Mouse (Mus musculus) ovary, adult 18-20 months (tissue): ENCODE data around the gene Gm42688.

ENCODE experiments used
- DNase-seq: peaks from one replicate; pipeline ENCODE4 v3.0.0; 2022; ENCODE audit warnings: low spot score, mixed read lengths

The Gm42688 gene

DNA sequence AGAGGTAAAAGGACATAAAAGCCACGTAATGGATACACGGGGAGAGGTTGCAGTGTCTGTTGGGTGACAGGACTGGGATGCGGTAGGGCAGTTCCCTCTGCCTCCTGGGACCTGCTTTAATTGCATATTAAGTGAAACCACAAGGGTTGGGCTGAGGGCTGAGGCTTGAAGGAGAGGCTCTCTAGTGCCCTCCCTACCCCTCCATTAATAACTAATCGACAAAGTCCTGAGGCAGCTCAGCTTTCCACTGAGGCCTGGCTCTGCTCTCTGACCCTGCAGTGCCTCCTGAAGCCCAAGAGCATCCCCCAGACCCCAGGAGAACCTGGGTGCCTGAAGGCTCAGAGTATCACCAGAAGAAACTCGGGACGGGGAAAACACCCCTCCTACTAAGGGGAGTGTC is 16.9 kb upstream of the Gm42688 start:
- DNase-seq = no peak

DNA sequence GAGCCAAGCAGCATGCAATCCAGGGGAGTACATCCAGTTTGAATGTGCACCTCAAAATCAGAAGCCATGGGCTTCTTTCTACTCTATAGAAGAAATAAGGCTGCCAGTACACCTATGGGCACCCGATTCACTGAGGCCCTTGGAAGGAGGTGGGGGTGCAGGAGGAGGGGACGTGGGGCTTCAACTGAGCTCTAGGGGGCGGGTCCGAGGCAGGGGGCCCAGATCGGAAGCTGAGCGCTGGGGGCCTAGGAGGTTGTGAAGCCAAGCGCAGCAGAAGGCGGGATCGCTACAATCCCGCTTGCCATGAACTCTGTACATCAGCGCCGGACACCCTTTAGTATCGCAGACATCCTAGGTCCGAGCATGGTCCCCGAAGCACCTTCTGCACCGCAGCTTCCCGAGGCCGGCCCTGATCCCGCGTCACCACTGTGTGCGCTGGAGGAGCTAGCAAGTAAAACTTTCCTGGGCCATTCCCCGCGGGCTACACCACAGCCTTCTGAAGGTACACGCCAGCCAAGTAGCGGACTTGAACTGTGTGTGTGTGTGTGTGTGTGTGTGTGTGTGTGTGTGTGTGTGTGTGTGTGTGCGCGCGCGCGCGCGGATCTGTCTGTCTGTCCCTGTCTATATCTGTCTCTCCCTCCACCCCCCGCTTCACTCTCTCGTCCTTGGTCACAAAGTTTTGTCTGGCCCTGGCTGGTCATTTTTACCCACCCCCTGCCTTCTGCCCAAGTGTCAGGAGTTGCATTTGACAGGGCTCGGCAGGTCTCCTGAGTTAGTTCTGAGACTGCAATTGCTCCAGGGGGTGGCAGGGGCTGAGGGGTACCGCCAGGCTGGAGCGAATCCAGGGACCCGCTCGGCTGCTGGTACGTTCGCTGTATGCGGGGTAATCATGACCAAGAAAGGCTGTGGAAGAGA is 15.0 kb upstream of the Gm42688 start, which contains the start of gene Lbx2:
Gene Lbx2, plus strand, starts transcription at position 247 of the 915 bp plus-strand sequence.
- DNase-seq = no peak

DNA sequence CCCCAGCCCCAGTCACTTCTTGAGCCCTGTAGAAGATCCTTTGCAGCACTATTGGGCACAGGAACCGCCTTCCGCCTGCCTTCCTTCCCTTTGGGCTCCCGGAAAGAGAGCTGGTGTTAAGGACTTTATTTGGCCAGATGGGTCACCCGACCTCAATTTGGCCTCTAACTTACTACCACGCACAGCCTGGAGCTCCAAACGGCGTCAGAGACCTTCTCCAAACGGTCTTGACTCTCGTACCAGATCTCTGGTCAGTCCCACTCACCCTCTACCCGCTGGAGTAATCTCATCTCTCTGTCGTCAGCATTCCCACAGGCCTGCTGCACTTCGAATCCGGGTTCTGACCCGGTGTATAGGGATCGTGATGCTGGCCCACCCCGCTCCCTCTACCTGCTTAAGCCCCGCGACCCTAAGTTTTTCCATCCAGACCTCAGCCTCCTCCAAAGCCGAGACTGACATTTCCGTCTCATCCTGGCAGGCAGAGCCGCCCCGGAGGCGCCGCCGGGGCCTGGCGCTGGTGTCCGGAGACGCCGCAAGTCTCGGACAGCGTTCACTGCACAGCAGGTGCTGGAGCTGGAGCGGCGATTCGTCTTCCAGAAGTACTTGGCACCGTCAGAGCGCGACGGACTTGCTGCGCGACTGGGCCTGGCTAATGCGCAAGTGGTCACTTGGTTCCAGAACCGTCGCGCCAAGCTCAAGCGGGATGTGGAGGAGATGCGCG is 14.1 kb upstream of the Gm42688 start:
- DNase-seq = no peak

DNA sequence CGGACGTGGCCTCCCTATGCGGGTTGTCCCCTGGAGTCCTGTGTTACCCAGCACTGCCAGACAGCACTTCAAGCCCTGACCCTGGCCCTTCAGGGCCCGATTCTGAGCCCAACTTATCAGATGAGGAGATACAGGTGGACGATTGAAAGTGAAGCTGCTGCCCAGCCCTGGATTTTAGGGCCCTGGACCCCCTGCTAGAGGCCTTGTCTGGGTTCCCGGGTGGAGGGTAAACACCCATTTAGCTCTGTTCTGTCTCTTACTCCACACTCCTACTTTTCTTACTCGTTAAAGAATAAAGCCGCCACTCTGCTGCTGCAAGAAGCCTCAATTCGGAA is 13.5 kb upstream of the Gm42688 start:
- DNase-seq = no peak

DNA sequence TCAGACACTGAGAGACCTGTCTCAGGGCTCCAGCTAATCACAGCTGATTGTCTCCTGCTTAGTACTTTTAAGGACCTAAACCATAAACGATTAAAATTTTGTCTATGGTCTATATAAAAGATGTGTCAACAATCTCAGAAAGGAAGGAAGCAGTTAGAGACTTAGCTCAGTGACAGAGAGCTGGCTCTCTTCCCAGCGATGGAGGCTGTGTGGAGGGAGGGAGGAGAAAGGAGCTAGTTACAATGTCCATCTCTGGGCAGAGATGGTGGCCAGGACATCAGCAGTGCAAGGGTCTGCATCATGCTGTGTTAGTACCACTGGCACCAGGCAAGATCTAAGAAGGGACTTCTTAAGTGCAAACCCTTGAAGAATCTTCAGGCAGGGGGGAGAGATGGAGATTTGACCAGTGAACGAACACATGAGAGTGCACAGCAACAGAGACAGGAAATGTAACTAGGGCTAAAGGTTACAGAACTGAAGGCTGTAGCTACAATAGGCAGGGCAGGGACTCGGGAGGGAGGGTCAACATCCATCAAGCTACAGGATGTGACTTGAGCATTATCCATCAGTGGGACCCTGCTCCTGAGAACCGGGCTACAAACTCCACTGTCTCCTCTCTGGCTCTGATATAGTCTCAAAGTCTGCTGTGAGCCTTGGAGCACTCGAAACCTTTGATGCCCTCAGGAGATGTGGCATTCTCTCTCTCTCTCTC is 8.8 kb upstream of the Gm42688 start:
- no peak for DNase-seq

DNA sequence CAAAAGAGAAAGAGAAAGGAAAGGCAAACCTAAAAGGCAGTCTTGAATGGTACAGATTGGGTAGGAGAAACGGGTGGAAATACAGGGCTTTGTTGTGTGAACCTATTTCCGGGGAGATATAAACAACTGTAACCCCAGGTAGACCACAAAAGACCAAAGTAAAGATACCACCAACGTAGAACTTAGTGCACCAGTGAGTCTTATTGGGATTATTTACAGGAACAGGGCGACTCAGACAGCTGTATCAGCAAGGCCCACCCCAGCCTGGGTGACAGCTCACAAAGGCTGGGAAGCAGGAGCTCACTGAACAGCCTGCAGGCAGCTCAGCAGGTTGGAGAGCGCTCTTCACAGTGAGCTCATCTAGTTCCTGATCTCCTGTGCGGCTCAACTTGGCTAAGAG is 5.4 kb upstream of the Gm42688 start:
- no peak for DNase-seq

DNA sequence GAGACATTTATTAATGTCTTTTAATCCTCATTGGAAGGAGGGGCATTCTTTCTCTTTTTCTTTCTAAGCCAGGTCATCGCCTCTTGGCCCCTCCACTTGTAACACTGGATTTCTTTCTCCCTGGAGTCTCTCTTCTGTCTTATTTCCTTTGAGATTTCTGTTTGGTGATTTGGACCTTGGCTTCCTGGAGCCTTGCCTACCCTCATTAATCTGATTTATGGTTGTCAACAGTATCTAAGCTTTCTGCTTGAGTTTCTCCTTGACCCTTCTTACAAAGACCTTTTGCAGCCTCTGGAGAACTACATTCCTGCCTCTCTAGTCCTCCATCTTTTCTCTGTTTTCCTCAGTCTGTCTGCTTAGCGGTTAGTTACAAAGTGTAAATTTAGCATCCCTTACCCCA is 3.0 kb upstream of the Gm42688 start:
- DNase-seq = peak; percentile 68

DNA sequence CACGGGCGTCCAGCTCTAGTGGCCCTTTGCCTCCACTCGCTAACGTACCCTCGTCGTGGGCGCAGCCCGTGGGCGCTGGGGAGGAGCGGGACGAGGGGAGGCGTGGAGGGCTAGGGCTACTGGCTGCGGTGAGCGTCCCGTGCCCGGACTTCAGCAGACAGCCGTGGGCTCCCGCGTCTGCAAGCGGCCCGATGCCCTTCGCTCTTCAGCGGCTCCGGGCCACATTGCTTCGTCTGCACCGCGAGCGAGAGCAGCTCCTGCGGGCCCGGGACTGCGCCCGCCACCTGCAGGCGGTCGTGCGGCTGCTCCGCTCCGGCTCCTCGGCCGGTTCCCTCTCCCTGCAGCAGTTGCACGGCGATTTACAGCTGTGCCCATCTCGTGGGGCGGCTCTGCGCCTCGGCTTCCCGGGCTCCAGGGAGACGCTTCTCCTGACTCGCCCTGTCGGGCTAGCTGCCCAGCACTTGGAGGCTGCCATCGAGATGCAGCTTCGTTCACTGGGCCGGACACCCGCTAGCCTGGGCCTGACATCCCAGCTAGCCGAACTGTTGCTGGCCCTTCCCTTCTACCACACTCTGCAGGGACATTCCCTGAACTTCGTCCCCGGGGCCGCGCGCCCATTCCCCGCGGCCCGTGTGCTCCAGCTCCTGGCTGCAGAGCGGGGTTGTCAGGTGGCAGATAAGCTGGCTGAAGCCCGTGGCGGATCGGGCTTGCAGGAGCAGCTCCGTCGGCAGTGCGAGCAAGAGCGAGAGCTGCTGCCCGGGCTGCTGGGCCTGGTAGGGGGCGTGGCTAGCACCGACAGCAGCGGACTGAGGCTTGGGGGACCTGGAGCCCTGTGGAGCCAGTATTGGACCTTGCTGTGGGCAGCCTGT is 505 bp downstream of the Gm42688 start:
- no peak for DNase-seq

DNA sequence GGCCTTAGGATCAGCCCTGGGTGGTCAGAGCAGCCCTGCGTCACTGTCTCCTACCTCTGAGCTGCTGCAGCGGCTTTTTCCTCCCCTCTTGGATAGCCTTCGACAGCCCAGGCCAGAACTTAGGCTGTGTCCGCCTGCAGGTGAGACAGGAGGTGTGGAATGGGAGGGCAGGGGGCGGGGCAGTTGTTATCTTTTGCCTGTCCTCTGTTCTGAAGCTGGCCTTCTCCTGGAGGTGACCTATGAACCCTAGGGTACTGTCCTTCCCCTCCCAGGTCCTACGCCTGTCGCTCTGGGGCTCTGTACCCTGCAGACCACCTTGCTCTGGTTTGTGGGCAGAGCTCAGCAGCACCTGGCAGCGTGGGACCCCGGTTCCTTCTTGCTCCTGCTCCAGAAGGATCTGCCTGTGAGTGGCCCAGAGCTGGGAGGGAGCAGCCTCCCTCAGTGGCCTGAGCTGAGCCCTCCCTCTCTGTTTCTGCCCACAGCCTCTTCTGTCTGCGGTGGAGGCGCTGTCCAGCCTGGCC is 1.8 kb downstream of the Gm42688 start:
- DNase-seq = no peak

DNA sequence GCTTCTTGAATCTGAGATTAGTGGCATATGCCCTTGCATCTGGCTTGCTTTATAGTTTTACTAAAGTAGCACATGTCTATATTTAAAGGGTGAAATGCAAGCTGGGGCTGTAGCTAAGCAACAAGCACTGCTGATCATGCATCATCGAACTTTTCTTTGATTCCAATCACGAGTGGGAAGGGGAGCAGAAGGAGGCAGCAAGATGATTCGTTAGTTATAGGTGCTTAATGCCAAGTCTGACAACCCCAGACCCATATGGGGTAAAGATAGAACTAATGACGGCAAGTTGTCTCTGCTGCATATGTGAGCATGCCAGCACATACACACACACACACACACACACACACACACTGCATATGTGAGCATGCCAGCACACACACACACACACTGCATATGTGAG is 2.7 kb downstream of the Gm42688 start:
- DNase-seq = no peak

DNA sequence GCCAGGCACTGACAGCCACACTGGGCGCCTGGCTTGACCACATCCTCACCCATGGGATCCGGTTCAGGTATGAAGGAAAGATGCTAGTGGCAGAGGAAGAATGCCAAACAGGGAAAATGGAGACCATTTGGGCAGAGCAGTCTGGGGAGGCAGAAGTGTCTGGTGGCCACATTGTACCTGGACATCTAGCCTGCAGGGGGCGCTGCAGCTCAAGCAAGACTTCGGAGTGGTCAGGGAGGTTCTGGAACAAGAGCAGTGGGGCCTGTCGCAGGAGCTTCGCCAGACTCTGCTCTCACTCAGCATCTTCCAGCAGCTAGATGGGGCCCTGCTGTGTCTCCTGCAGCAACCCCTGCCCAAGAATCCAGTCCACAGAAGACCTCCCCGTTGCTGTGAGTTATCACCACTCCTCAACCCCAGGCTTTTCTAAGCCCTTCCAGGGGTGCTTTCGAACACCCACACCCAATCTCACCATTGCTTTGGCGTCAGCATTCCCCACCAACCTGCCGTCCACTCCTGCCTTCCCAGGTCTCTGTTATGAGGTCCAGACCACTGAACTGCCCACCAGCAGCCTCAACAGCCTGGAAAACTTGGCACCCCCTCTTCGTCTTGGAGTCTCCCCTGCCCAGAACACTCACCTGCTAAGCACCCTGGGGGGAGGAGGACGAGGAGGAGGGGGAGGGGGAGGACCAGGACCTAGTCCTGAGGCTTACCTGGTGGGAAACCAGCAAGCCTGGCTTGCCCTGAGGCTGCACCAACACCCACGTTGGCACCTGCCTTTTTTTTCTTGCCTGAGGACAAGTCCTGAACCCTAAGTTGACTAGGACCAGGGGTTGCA is 6.4 kb downstream of the Gm42688 start:
- no peak for DNase-seq

DNA sequence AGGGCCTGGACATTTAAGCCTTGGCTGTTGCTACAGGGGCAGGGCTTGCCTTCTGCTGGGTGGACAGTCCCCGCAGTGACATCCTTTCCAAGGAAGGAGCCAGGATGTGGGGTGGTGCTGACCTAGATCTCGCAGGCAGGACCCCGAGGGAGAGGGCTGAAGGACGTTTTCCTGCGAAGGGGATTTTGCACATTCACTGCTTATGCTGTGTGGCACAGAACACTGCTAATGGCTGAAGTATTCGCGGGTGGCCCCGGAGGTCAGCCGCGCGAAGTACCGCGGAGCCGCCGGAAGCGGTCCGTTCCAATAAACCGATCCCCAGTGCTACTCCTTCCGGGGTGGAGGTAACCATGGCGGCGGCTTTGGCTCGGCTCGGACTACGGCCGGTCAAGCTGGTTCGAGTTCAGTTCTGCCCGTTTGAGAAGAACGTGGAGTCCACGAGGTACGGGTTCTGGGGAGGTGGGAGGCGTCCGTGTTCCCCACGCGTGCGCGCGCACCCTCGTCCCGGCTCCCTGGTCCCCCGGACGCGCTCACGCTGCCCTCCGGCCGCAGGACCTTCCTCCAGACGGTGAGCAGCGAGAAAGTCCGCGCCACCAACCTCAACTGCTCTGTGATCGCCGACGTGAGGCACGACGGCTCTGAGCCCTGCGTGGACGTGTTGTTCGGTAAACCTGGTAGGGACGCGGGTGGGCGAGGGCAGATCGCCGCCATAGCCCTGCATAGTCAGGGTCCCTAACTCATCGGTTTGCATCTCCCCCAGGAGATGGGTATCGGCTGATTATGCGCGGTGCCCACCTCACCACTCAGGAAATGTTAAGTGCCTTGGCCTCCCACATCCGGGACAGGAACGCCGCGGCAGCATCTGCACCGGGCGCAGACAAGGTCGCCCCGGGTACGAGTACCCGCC is 7.6 kb downstream of the Gm42688 start, which contains the start of gene Mrpl53:
Gene Mrpl53, plus strand, starts transcription at position 279 of the 907 bp plus-strand sequence.
- peak; percentile 65 for DNase-seq

DNA sequence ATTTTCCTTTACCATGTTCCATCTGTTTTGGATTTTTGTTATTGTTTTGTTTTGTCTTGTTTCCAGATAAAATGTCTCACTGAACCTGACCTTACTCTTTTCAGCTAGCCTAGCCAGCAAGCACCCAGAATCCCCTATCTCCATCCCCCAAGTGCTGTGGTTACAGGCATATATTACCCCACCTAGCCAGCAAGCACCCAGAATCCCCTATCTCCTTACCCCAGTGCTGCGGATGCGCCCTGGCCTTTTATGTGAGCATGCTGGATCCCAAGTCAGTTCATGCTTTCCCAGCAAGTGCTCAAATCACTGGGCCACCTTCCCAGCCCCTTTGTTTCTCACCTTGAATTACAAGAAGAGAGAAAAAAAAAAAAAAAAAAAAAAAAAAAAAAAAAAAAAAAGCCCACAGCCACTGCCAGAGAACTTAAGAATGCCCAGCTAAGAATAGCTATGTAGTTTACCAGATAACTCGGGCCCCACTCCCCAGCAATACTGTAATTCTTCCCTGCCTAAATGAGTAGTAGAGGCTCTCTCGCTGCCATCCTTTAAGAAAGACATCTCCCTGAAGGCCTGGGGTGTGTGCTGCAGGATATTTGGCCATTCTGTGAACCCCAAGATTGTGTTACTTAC is 10.2 kb downstream of the Gm42688 start:
- DNase-seq = no peak

DNA sequence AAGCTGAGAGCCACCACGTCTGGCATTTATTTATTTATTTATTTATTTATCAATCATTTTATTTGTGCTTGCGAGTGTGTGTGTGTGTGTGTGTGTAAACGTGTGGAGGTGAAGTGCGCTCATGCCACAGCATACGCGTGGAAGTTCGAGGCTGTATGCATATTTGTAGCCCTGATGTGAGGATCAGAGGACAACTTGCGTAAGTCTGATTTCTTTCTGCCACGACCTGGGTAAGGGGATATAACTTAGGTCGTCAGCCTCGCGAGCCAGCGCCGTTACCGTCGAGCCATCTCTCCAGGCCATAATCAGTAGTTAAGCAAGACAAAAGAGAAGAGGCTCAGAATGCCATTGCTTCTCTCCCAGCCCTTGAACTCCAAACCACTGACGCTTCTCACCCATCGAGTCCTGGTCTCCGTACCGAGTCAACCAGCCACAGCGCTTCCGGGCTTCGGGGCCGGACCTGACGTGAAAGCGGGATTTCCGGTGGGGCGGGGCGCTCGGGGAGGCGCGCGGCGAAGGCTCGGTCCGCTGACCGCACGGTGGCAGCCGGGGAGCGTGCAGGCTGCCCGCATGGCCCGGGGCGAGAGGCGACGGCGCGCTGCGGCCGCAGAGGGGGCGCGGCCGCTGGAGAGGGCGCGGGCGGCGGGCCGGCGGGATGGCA is 13.7 kb downstream of the Gm42688 start, which contains the start of gene Mogs:
Gene Mogs, plus strand, starts transcription at position 486 of the 661 bp plus-strand sequence.
- DNase-seq = peak; percentile 88

DNA sequence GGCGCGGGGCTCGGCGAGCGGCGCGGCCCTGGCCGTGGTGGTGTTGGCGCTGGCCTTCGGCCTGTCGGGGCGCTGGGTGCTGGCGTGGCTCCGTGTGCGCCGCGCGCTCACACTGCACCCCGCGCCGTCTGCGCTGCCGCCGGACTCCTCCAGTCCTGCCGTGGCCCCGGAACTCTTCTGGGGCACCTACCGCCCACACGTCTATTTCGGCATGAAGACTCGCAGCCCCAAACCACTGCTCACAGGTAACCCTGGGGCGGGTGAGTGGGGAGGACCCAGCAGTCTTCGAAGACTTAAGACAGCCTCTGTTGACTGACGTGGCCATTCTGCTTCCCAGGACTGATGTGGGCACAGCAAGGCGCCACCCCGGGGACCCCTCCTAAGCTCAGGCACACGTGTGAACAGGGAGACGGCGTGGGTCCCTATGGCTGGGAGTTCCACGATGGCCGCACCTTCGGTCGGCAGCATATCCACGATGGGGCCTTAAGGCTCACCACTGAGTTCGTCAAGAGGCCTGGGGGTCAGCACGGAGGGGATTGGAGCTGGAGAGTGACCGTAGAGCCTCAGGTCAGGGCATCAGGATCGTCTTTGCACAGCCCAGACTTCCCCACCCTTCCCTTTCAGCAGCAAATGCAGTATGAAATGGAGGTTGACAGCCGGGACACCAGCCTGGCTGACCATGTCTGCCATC is 14.4 kb downstream of the Gm42688 start:
- DNase-seq = no peak

DNA sequence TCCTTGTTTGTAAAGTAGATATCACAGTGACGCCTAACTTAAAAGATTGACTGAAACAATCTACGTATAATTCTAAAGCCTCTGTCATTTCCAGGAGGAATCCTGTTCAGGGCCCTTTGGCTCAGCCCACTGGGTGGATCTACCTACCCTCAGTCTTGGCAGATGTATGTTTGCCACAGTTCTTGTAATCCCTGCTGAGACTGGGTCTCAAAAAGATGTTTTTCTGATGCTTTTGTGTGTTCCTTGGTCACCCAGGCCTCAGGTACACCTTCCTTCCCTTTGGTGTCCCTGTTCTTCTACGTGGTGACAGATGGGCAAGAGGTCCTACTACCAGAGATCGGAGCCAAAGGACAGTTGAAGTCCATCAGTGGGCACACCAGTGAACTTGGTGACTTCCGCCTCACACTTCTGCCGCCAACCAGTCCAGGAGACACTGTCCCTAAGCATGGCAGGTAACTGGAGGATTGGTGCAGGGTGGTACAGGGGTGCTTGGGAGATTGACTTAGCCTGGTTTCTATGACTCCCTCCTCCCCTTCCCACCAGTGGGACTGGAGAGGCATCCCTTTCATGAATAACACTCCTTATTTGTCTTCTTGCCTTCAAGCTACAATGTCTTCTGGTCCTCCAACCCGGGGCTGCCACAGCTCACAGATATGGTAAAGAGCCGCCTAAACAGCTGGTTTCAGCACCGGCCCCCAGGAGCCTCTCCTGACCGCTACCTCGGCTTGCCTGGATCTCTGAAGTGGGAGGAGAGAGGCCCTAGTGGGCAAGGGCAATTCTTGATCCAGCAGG is 15.2 kb downstream of the Gm42688 start:
- DNase-seq = no peak

DNA sequence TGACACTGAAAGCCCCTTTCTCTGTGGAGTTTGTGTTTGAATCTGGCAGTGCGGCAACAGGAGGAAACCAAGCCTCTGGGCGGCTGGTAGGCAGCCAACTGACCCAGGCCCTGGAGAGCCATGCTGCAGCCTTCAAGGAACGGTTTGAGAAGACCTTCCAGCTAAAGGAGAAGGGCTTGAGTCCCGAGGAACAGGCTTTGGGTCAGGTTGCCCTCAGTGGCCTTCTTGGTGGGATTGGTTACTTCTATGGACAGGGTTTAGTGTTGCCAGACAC is 15.7 kb downstream of the Gm42688 start:
- DNase-seq = no peak
